Mouse (Mus musculus): ENCODE measurements around the gene Ctcfl.
A peak's percentile ranks its signal among the peaks of the same experiment; 100 is the strongest.

Gene Ctcfl

GRCm38 (mm10) chr2:173119023-173119944 is at the start of gene Ctcfl:
Ctcfl (minus strand) TSS chr2:173119525.
- DNase-seq (ENCODE audit: low read depth, low spot score): peak; percentile 69

GRCm38 (mm10) chr2:173168411-173168851 is 49.1 kb upstream of the Ctcfl start:
- no peak for DNase-seq (ENCODE audit: low read depth, low spot score)

- no peak for DNase-seq (ENCODE audit: low read depth, low spot score)
Observed at GRCm38 (mm10) chr2:173165357-173165756, 46.0 kb upstream of the Ctcfl start.

- no peak for DNase-seq (ENCODE audit: low read depth, low spot score)
Observed at GRCm38 (mm10) chr2:173164946-173165345, 45.6 kb upstream of the Ctcfl start.

GRCm38 (mm10) chr2:173164358-173164757 is 45.0 kb upstream of the Ctcfl start:
- peak; percentile 52 for DNase-seq (ENCODE audit: low read depth, low spot score)

- DNase-seq (ENCODE audit: low read depth, low spot score): no peak
Observed at GRCm38 (mm10) chr2:173163380-173163779, 44.1 kb upstream of the Ctcfl start.

GRCm38 (mm10) chr2:173159354-173160311 is 40.3 kb upstream of the Ctcfl start:
- peak; percentile 94 for DNase-seq (ENCODE audit: low read depth, low spot score)

GRCm38 (mm10) chr2:173158390-173159055 is 39.2 kb upstream of the Ctcfl start:
- DNase-seq (ENCODE audit: low read depth, low spot score): no peak

- no peak for DNase-seq (ENCODE audit: low read depth, low spot score)
Observed at GRCm38 (mm10) chr2:173157871-173158270, 38.5 kb upstream of the Ctcfl start.

- DNase-seq (ENCODE audit: low read depth, low spot score): no peak
Observed at GRCm38 (mm10) chr2:173157376-173157775, 38.1 kb upstream of the Ctcfl start.

GRCm38 (mm10) chr2:173156923-173157322 is 37.6 kb upstream of the Ctcfl start:
- DNase-seq (ENCODE audit: low read depth, low spot score): no peak

GRCm38 (mm10) chr2:173155907-173156306 is 36.6 kb upstream of the Ctcfl start:
- DNase-seq (ENCODE audit: low read depth, low spot score): no peak

- no peak for DNase-seq (ENCODE audit: low read depth, low spot score)
Observed at GRCm38 (mm10) chr2:173154962-173155361, 35.6 kb upstream of the Ctcfl start.

- DNase-seq (ENCODE audit: low read depth, low spot score): no peak
Observed at GRCm38 (mm10) chr2:173154513-173154912, 35.2 kb upstream of the Ctcfl start.

GRCm38 (mm10) chr2:173153266-173153665 is 33.9 kb upstream of the Ctcfl start:
- no peak for DNase-seq (ENCODE audit: low read depth, low spot score)

GRCm38 (mm10) chr2:173152436-173153151 is 33.3 kb upstream of the Ctcfl start, which contains the start of gene Pck1:
Pck1 (plus strand) TSS chr2:173153048.
- no peak for DNase-seq (ENCODE audit: low read depth, low spot score)

GRCm38 (mm10) chr2:173151784-173152284 is 32.5 kb upstream of the Ctcfl start:
- DNase-seq (ENCODE audit: low read depth, low spot score): no peak

- no peak for DNase-seq (ENCODE audit: low read depth, low spot score)
Observed at GRCm38 (mm10) chr2:173151352-173151751, 32.0 kb upstream of the Ctcfl start.

- no peak for DNase-seq (ENCODE audit: low read depth, low spot score)
Observed at GRCm38 (mm10) chr2:173148001-173148400, 28.7 kb upstream of the Ctcfl start.

GRCm38 (mm10) chr2:173146728-173147127 is 27.4 kb upstream of the Ctcfl start:
- DNase-seq (ENCODE audit: low read depth, low spot score): no peak

- no peak for DNase-seq (ENCODE audit: low read depth, low spot score)
Observed at GRCm38 (mm10) chr2:173145808-173146207, 26.5 kb upstream of the Ctcfl start.

Data from ZHBTc4 (cell line).